12 mouse cellular contexts compared by ENCODE assay signal in genomic region chr5:111730560-111731167, GRCm38 (mm10). TPM values are rescaled to one million over a fixed set of nuclear protein-coding genes. Genes with fewer than 3 reads are reported as not detected.
A peak's percentile ranks its signal among the peaks of the same experiment; 100 is the strongest.
DNase-seq lines count a peak whose midpoint lies in the region; ATAC-seq and TF ChIP-seq lines count a peak whose summit lies in the region.
"Had no signal": no experiment of that assay in that cellular context is flagged by ENCODE, and none has a peak within 500 bp of the region (broad histone marks: within the 10 kb centered on the region; RNA-seq: fewer than 3 reads in every experiment).

No protein-coding gene starts in this region.

- H3K36me3 ChIP-seq in heart, postnatal 0 days (replicated peaks; ENCODE audit: control insufficient read depth, insufficient read depth, low read length), result no peaks in the 10 kb centered on the region
- H3K36me3 ChIP-seq in embryonic facial prominence, embryonic 10.5 days (replicated peaks), result no peaks in the 10 kb centered on the region
- H3K36me3 ChIP-seq in hindbrain, embryonic 15.5 days, result no peaks in the 10 kb centered on the region
- no peaks in the 10 kb centered on the region for H3K36me3 ChIP-seq in neural tube, embryonic 13.5 days
- H3K36me3 ChIP-seq: limb, embryonic 13.5 days had no signal

- peaks cover 4% of the 10 kb centered on the region; the same call in 1 of the 2 replicates for H3K4me1 ChIP-seq in heart, postnatal 0 days (ENCODE audit: control insufficient read depth, insufficient read depth)
- H3K4me1 ChIP-seq in embryonic facial prominence, embryonic 10.5 days, result peaks cover 14% of the 10 kb centered on the region
- H3K4me1 ChIP-seq in hindbrain, embryonic 15.5 days (replicated peaks), result peaks cover 14% of the 10 kb centered on the region
- H3K4me1 ChIP-seq in neural tube, embryonic 13.5 days (replicated peaks), result peaks cover 13% of the 10 kb centered on the region

- H3K9me3 ChIP-seq in heart, postnatal 0 days (replicated peaks; ENCODE audit: control insufficient read depth, low read length), result peaks cover 6% of the 10 kb centered on the region
- H3K9me3 ChIP-seq in embryonic facial prominence, embryonic 10.5 days, result peaks cover 5% of the 10 kb centered on the region
- no peaks in the 10 kb centered on the region for H3K9me3 ChIP-seq in hindbrain, embryonic 15.5 days
- no peaks in the 10 kb centered on the region for H3K9me3 ChIP-seq in neural tube, embryonic 13.5 days

- H3K4me2 ChIP-seq in heart, postnatal 0 days (ENCODE audit: low read depth, low read length), result no peak overlapping the region
- no peak overlapping the region for H3K4me2 ChIP-seq in hindbrain, embryonic 15.5 days
- no peak overlapping the region for H3K4me2 ChIP-seq in neural tube, embryonic 13.5 days
- H3K4me2 ChIP-seq: limb, embryonic 13.5 days had no signal

- no peak for DNase-seq in heart, postnatal 0 days (ENCODE audit: low spot score)
- no peak for DNase-seq in heart, postnatal 25 days (ENCODE audit: low spot score)
- no peak for DNase-seq in embryonic facial prominence, embryonic 10.5 days (ENCODE audit: low spot score)
- no peak for DNase-seq in MN1 (ENCODE audit: low spot score)
- no peak for DNase-seq in spleen, adult 18-20 months
- DNase-seq in testis, postnatal 14 days (ENCODE audit: low spot score), result no peak
- DNase-seq: B cell, adult 2 months; gastrocnemius, postnatal 36 days; kidney, adult 2 months had no signal

- H3K9ac ChIP-seq in heart, postnatal 0 days (replicated peaks; ENCODE audit: low read depth, low read length), result no peak overlapping the region
- peak overlapping the region; percentile 23; the same call in 1 of the 2 replicates for H3K9ac ChIP-seq in hindbrain, embryonic 15.5 days
- H3K9ac ChIP-seq in neural tube, embryonic 13.5 days, result peak overlapping the region; percentile 57; the same call in 1 of the 2 replicates
- H3K9ac ChIP-seq: limb, embryonic 13.5 days had no signal

- peak; percentile 75 for ATAC-seq in heart, postnatal 0 days (ENCODE audit: insufficient read depth, low read depth)
- ATAC-seq in hindbrain, embryonic 15.5 days (ENCODE audit: low FRiP score, low read depth), result peak; percentile 28; the same call in 1 of the 2 replicates
- 0 out of 2 replicates have a peak, but pooled peaks have one; percentile 48 for ATAC-seq in neural tube, embryonic 13.5 days (ENCODE audit: low read depth)

- no peak for TF ChIP-seq CTCF in heart, postnatal 0 days (IDR thresholded peaks at IDR 0.05; ENCODE audit: low read depth)

- intact Hi-C loops in heart, postnatal 25 days (cut with DNase I), result no loop called here

- no peak overlapping the region for H3K4me3 ChIP-seq in heart, postnatal 0 days (ENCODE audit: low read depth, low read length)
- no peak overlapping the region for H3K4me3 ChIP-seq in embryonic facial prominence, embryonic 10.5 days
- no peak overlapping the region for H3K4me3 ChIP-seq in hindbrain, embryonic 15.5 days
- no peak overlapping the region for H3K4me3 ChIP-seq in neural tube, embryonic 13.5 days
- H3K4me3 ChIP-seq: limb, embryonic 13.5 days had no signal

- no peaks in the 10 kb centered on the region for H3K27me3 ChIP-seq in heart, postnatal 0 days (ENCODE audit: control insufficient read depth, insufficient read depth, low read length)
- 0 out of 2 replicates have a peak, but pooled peaks cover 4% of the 10 kb centered on the region for H3K27me3 ChIP-seq in embryonic facial prominence, embryonic 10.5 days (replicated peaks; ENCODE audit: low read depth, poor library complexity, severe bottlenecking)
- no peaks in the 10 kb centered on the region for H3K27me3 ChIP-seq in hindbrain, embryonic 15.5 days
- 0 out of 2 replicates have a peak, but pooled peaks cover 3% of the 10 kb centered on the region for H3K27me3 ChIP-seq in neural tube, embryonic 13.5 days

- no peak overlapping the region for H3K27ac ChIP-seq in heart, postnatal 0 days (ENCODE audit: low read depth)
- peak overlapping the region; percentile 65 for H3K27ac ChIP-seq in embryonic facial prominence, embryonic 10.5 days (replicated peaks)
- H3K27ac ChIP-seq in hindbrain, embryonic 15.5 days (replicated peaks), result peak overlapping the region; percentile 56
- H3K27ac ChIP-seq in neural tube, embryonic 13.5 days (replicated peaks), result peak overlapping the region; percentile 30
- H3K27ac ChIP-seq: limb, embryonic 13.5 days had no signal

- 28% methylated on average over 16 of the region's 16 CpGs for WGBS in heart, postnatal 0 days
- 34% methylated on average over 16 of the region's 16 CpGs for WGBS in embryonic facial prominence, embryonic 10.5 days
- 6% methylated on average over 16 of the region's 16 CpGs for WGBS in hindbrain, embryonic 15.5 days
- WGBS in neural tube, embryonic 13.5 days, result 4% methylated on average over 16 of the region's 16 CpGs

- TF ChIP-seq EP300 in heart, postnatal 0 days (IDR thresholded peaks at IDR 0.05; ENCODE audit: low read depth), result no peak

RNA-seq across cellular contexts. Expression of gene Gm26897, which starts 3.1 kb away (rescaled TPM):
- total RNA-seq in heart, postnatal 0 days (2014; rRNA removed; ENCODE audit: low replicate concordance), result not detected in 2 replicates
- polyA plus RNA-seq in heart, postnatal 0 days (2015; fragmentation: Nextera tagmentation; extraction: Ambion mirVana), result not detected in 2 replicates
- not detected for total RNA-seq in heart, postnatal 25 days (2021)
- not detected in 2 replicates for polyA plus RNA-seq in embryonic facial prominence, embryonic 10.5 days (2016; fragmentation: Nextera tagmentation; extraction: Ambion mirVana)
- not detected in 2 replicates for polyA plus RNA-seq in hindbrain, embryonic 15.5 days (2015; fragmentation: Nextera tagmentation; extraction: Ambion mirVana)
- polyA plus RNA-seq in neural tube, embryonic 13.5 days (2015; fragmentation: Nextera tagmentation; extraction: Ambion mirVana), result not detected in 2 replicates
- total RNA-seq: gastrocnemius, postnatal 36 days had no signal
- polyA plus RNA-seq: kidney, adult 2 months; limb, embryonic 13.5 days had no signal
